Mouse (Mus musculus): ENCODE measurements at regions not wholly inside any gene's neighbourhood (a gene's known extent, or its start where the extent isn't known, plus 50 kb on each side); places are given as distances from the start of the nearest gene placed in this dataset.

GRCm38 (mm10) chr8:36007724-36008123, 242.1 kb downstream of the Gm19410 start:
- Histone ChIP-seq H3K9me3 (0 out of 2 replicates have a peak, but pooled peaks cover 3% of the 10 kb centered on the region), H3K4me1 (replicated peaks) (0 out of 2 replicates have a peak, but pooled peaks cover 2% of the 10 kb centered on the region)
- WGBS, result 95% methylated on average over 1 of the region's 1 CpGs

GRCm38 (mm10) chr8:36009565-36009964, 244.0 kb downstream of the Gm19410 start:
- Histone ChIP-seq H3K9me3 (0 out of 2 replicates have a peak, but pooled peaks cover 3% of the 10 kb centered on the region), H3K4me3 (no peak overlapping the region), H3K9ac (no peak overlapping the region), H3K27ac (no peak overlapping the region), H3K36me3 (no peaks in the 10 kb centered on the region), H3K27me3 (no peaks in the 10 kb centered on the region), H3K4me1 (replicated peaks) (peaks cover 7% of the 10 kb centered on the region), H3K4me2 (no peak overlapping the region)
- no peak for ATAC-seq (ENCODE audit: low FRiP score)
- 64% methylated on average over 9 of the region's 9 CpGs for WGBS

More at GRCm38 (mm10) chr8:36007724-36008123, 242.1 kb downstream of the Gm19410 start:
- Histone ChIP-seq H3K36me3 (no peaks in the 10 kb centered on the region), H3K27me3 (no peaks in the 10 kb centered on the region), H3K4me3 (no peak overlapping the region), H3K27ac (no peak overlapping the region), H3K4me2 (no peak overlapping the region), H3K9ac (no peak overlapping the region)
- no peak for ATAC-seq (ENCODE audit: low FRiP score)

GRCm38 (mm10) chr8:36010446-36011217, 245.0 kb downstream of the Gm19410 start:
- Histone ChIP-seq H3K36me3 (no peaks in the 10 kb centered on the region), H3K4me1 (replicated peaks) (peaks cover 15% of the 10 kb centered on the region), H3K9ac (no peak overlapping the region), H3K4me2 (no peak overlapping the region), H3K9me3 (0 out of 2 replicates have a peak, but pooled peaks cover 3% of the 10 kb centered on the region), H3K27me3 (no peaks in the 10 kb centered on the region), H3K27ac (no peak overlapping the region), H3K4me3 (no peak overlapping the region)
- WGBS, result 85% methylated on average over 11 of the region's 11 CpGs
- no peak for ATAC-seq (ENCODE audit: low FRiP score)

DNA sequence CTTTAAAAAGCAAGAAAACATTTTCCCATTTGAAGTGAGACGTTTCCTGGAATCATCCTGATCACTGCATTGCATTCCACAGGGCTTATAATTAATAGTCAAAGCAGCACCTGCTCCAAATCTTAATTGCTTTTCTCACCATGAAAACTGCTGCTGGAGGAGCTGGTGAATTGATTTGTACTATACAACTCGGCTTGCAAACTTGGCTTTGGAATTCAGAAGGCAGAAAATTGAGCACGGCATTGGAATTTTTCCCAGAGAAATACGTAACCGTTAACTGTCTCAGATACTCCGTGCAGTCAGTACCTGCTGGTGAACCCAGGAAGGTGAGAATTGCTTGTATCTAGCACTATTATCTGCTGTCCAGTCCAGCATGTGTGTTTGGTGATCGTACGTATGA, 249.3 kb downstream of the Gm19410 start:
- peak; percentile 18; the same call in 1 of the 2 replicates for ATAC-seq (ENCODE audit: low FRiP score)
- H3K9ac ChIP-seq, result no peak overlapping the region

DNA sequence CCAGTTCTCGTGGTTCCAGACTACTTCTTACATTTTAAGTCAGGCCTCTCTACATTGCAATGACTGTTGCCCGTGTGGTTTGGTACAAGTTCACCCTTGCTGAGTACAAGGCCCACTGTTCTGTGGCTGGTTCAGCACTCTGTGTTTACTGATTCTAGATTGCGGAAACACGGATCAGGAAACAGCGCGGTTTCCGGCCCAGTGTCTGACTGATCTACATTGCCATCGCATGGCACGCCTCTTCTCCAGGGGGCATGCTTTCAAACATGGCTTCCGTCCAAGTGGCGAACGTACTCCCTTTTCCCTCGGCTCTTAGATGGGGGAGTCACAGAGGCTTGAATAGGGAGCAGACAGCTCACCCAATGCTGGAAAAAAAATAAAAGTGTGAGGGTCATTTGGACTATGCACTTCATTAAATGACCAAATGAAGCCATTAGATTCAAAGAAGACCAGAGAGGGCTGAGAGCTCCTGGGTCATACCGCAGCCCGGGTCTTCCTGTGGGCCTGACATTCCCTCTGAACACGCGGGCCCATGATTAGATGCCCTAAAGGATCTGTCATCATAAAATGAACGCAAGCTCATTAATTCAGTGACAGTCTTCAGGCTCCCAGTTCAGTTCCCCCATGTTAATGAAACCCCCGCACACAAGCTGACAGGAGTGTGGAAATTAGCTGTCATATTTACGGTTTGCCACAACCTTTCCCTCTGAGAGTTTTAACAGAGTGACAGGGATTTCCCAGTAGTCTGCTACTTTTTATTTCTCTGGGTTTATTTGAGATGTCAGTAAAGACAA, 250.9 kb downstream of the Gm19410 start:
- no peaks in the 10 kb centered on the region; the same call in 1 of the 2 replicates for H3K27me3 ChIP-seq
- H3K9ac ChIP-seq, result no peak overlapping the region
- ATAC-seq (ENCODE audit: low FRiP score), result peak; percentile 60; the same call in 1 of the 2 replicates
- 58% methylated on average over 20 of the region's 20 CpGs for WGBS
- peaks cover 43% of the 10 kb centered on the region for H3K4me1 ChIP-seq (replicated peaks)
- no peaks in the 10 kb centered on the region for H3K9me3 ChIP-seq
- H3K27ac ChIP-seq, result peak overlapping the region; percentile 77
- no peak overlapping the region for H3K4me2 ChIP-seq
- H3K36me3 ChIP-seq, result no peaks in the 10 kb centered on the region
- no peak overlapping the region for H3K4me3 ChIP-seq

More for the DNA sequence above, 249.3 kb downstream of the Gm19410 start:
- WGBS, result 50% methylated on average over 8 of the region's 8 CpGs
- no peaks in the 10 kb centered on the region for H3K36me3 ChIP-seq
- H3K4me3 ChIP-seq, result no peak overlapping the region
- H3K9me3 ChIP-seq, result no peaks in the 10 kb centered on the region
- no peaks in the 10 kb centered on the region; the same call in 1 of the 2 replicates for H3K27me3 ChIP-seq
- H3K27ac ChIP-seq, result peak overlapping the region; percentile 49
- H3K4me1 ChIP-seq (replicated peaks), result peaks cover 43% of the 10 kb centered on the region
- H3K4me2 ChIP-seq, result no peak overlapping the region

GRCm38 (mm10) chr8:36018993-36019753, 253.6 kb downstream of the Gm19410 start:
- WGBS, result 84% methylated on average over 15 of the region's 15 CpGs

DNA sequence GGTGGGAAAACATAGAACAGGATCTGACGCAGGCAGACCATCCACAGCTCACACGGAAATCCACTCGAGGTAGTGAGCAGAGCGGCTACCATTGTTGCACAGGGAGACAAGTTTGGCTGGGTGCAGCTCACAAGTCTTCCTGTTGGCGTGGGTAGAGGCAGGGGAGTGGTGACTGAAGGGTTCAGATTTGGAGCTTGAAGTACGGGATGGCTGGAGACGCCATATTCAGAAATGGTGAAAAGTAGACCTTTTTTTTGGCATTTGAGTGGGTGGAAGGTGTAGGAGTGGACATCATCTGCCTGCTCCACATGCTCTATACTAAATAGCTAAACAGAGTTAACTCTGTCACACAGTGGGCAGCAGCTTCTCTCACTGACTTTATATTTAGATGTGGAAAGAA, 254.3 kb downstream of the Gm19410 start:
- no peaks in the 10 kb centered on the region for H3K36me3 ChIP-seq
- no peak overlapping the region for H3K9ac ChIP-seq
- H3K9me3 ChIP-seq, result no peaks in the 10 kb centered on the region
- H3K4me3 ChIP-seq, result no peak overlapping the region
- H3K27ac ChIP-seq, result no peak overlapping the region
- no peak overlapping the region for H3K4me2 ChIP-seq
- H3K27me3 ChIP-seq, result no peaks in the 10 kb centered on the region; the same call in 1 of the 2 replicates
- ATAC-seq (ENCODE audit: low FRiP score), result no peak
- WGBS, result 94% methylated on average over 7 of the region's 7 CpGs
- H3K4me1 ChIP-seq (replicated peaks), result peaks cover 34% of the 10 kb centered on the region

More at GRCm38 (mm10) chr8:36018993-36019753, 253.6 kb downstream of the Gm19410 start:
- no peaks in the 10 kb centered on the region for H3K9me3 ChIP-seq
- ATAC-seq (ENCODE audit: low FRiP score), result no peak
- no peak overlapping the region for H3K4me3 ChIP-seq
- peaks cover 40% of the 10 kb centered on the region for H3K4me1 ChIP-seq (replicated peaks)
- no peaks in the 10 kb centered on the region for H3K36me3 ChIP-seq
- no peaks in the 10 kb centered on the region; the same call in 1 of the 2 replicates for H3K27me3 ChIP-seq
- H3K9ac ChIP-seq, result no peak overlapping the region
- H3K27ac ChIP-seq, result peak overlapping the region; percentile 30; the same call in 1 of the 2 replicates
- no peak overlapping the region for H3K4me2 ChIP-seq

DNA sequence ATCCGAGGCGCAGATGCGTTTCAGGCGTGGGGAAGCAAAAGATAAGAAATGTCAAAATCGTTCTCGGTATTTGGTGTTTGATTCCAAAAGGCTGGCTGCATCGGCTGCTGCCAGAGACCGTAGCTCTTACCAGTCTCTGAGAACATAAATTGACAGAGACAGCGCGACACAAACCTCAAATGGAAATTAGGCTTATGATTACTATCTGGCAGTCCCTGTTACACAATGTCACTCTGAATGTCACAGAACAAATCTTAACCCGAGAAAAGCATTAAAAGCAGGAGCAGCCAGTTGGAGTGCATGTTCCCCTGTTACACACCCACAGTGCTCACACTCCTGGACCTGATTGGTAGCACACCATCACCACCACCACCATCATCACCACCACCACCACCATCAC, 262.0 kb downstream of the Gm19410 start:
- 0 out of 2 replicates have a peak overlapping the region, but pooled peaks have one; percentile 4 for H3K27ac ChIP-seq
- H3K4me1 ChIP-seq (replicated peaks), result no peaks in the 10 kb centered on the region; the same call in 1 of the 2 replicates
- no peak overlapping the region for H3K9ac ChIP-seq
- no peaks in the 10 kb centered on the region for H3K27me3 ChIP-seq
- ATAC-seq (ENCODE audit: low FRiP score), result no peak
- H3K36me3 ChIP-seq, result no peaks in the 10 kb centered on the region
- no peaks in the 10 kb centered on the region for H3K9me3 ChIP-seq
- no peak overlapping the region for H3K4me3 ChIP-seq
- 88% methylated on average over 11 of the region's 11 CpGs for WGBS
- H3K4me2 ChIP-seq, result no peak overlapping the region

DNA sequence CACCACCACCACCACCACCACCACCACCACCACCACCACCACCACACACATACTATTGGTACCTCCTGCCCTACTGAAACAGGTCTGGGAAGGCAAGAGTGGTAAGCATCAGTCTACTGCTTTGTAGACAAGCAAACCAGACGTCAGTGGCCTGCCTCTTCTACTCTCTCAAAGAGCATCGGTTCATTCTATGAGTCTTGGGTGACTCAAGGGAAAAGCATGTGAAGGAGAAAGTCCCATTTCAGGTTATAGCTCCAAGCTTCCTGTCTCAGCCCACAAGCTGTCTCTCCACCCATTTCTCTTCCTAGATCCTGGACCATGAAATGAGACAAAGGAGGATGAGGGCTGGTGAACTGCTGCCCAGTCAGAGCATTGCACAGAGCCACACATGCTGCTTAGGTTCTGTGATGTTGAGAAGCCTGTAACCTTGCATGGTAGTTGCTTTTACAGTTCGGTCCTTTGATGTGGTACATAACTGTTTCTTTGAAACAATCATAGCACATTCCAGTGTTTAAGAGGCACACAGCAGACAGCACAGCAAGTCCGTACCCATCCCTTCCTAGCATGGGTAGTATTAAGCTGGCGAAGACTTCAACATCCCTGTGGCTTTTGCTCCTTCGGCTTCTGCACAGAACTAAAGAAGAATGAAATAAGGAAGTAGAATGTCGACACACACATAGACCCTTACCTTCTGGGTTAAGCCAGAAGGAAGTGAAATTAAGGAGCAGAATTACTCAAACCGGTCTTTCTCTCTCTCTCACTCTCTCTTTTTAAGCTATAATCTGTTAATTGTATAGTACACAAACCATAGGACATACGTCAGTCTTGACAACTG, 262.7 kb downstream of the Gm19410 start:
- 92% methylated on average over 9 of the region's 9 CpGs for WGBS
- no peak for ATAC-seq (ENCODE audit: low FRiP score)
- Histone ChIP-seq H3K36me3 (no peaks in the 10 kb centered on the region), H3K4me1 (replicated peaks) (no peaks in the 10 kb centered on the region; the same call in 1 of the 2 replicates), H3K9me3 (no peaks in the 10 kb centered on the region), H3K27me3 (no peaks in the 10 kb centered on the region), H3K4me3 (no peak overlapping the region), H3K27ac (no peak overlapping the region), H3K9ac (no peak overlapping the region), H3K4me2 (no peak overlapping the region)

GRCm38 (mm10) chr8:36029445-36029844, 263.9 kb downstream of the Gm19410 start:
- ATAC-seq (ENCODE audit: low FRiP score), result no peak
- H3K9ac ChIP-seq, result no peak overlapping the region
- H3K4me1 ChIP-seq (replicated peaks), result no peaks in the 10 kb centered on the region; the same call in 1 of the 2 replicates
- H3K9me3 ChIP-seq, result no peaks in the 10 kb centered on the region
- H3K36me3 ChIP-seq, result no peaks in the 10 kb centered on the region
- no peak overlapping the region for H3K27ac ChIP-seq
- no peak overlapping the region for H3K4me2 ChIP-seq
- WGBS, result 89% methylated on average over 2 of the region's 2 CpGs
- H3K27me3 ChIP-seq, result no peaks in the 10 kb centered on the region
- no peak overlapping the region for H3K4me3 ChIP-seq

GRCm38 (mm10) chr8:36030237-36030636, 264.6 kb downstream of the Gm19410 start:
- H3K36me3 ChIP-seq, result no peaks in the 10 kb centered on the region
- no peak overlapping the region for H3K9ac ChIP-seq
- no peak for ATAC-seq (ENCODE audit: low FRiP score)
- no peaks in the 10 kb centered on the region; the same call in 1 of the 2 replicates for H3K4me1 ChIP-seq (replicated peaks)
- no peaks in the 10 kb centered on the region for H3K27me3 ChIP-seq
- no peak overlapping the region for H3K4me3 ChIP-seq
- no peaks in the 10 kb centered on the region for H3K9me3 ChIP-seq
- no peak overlapping the region for H3K27ac ChIP-seq
- WGBS, result 77% methylated on average over 3 of the region's 3 CpGs
- no peak overlapping the region for H3K4me2 ChIP-seq

All from hindbrain, embryonic 13.5 days (tissue).